ENCODE assay signal across 26 mouse cellular contexts in genomic region chr5:112963495-112963894, GRCm38 (mm10). TPM values are rescaled to one million over a fixed set of nuclear protein-coding genes. Genes with fewer than 3 reads are reported as not detected.
DNase-seq lines count a peak whose midpoint lies in the region; ATAC-seq and TF ChIP-seq lines count a peak whose summit lies in the region.
"Had no signal": no experiment of that assay in that cellular context is flagged by ENCODE, and none has a peak within 500 bp of the region (broad histone marks: within the 10 kb centered on the region; RNA-seq: fewer than 3 reads in every experiment).

No protein-coding gene starts in this region.

- intact Hi-C loops in gastrocnemius, postnatal 14 days (cut with DNase I; ENCODE audit: low total_unique reads), result no loop called here

- H3K9ac ChIP-seq in forebrain, embryonic 14.5 days (ENCODE audit: low read length), result no peak overlapping the region
- H3K9ac ChIP-seq in forebrain, embryonic 12.5 days, result no peak overlapping the region

- peak; percentile 52 for DNase-seq in forebrain, embryonic 14.5 days (ENCODE audit: low spot score)
- DNase-seq in gastrocnemius, postnatal 14 days, result peak; percentile 2
- DNase-seq in gastrocnemius, postnatal 25 days, result no peak
- peak; percentile 61 for DNase-seq in brain, adult 2 months (ENCODE audit: low read depth, low spot score)
- DNase-seq in brain, embryonic 14.5 days (ENCODE audit: low read depth), result peak; percentile 68
- no peak for DNase-seq in c-Kit-positive CD71-positive TER-119-positive erythroid progenitor cells, embryonic 14.5 days (ENCODE audit: low spot score)
- DNase-seq in layer of hippocampus, adult 18-20 months (ENCODE audit: low spot score in 2 of 2), result no peak
- DNase-seq: adrenal gland, adult 2 months; adrenal gland, adult 8-10 months; adrenal gland, postnatal 10 days; adrenal gland, postnatal 14 days; adrenal gland, postnatal 25 days; adrenal gland, postnatal 36 days; B cell, adult 2 months; cerebellum, adult 11 months; cerebellum, adult 11-12 months; cerebellum, adult 18-20 months; cerebellum, adult 8-10 months had no signal

- H3K4me2 ChIP-seq in forebrain, embryonic 14.5 days (ENCODE audit: low read length), result no peak overlapping the region
- H3K4me2 ChIP-seq in forebrain, embryonic 12.5 days, result no peak overlapping the region

- H3K4me3 ChIP-seq in forebrain, embryonic 14.5 days (ENCODE audit: low read depth, low read length), result no peak overlapping the region
- H3K4me3 ChIP-seq in forebrain, embryonic 12.5 days (replicated peaks), result no peak overlapping the region

- no peaks in the 10 kb centered on the region for H3K9me3 ChIP-seq in forebrain, embryonic 14.5 days (replicated peaks; ENCODE audit: control insufficient read depth, low read length)
- no peaks in the 10 kb centered on the region for H3K9me3 ChIP-seq in forebrain, embryonic 12.5 days

- no peaks in the 10 kb centered on the region for H3K36me3 ChIP-seq in forebrain, embryonic 14.5 days (ENCODE audit: control insufficient read depth, insufficient read depth, low read length)
- H3K36me3 ChIP-seq in forebrain, embryonic 12.5 days (replicated peaks), result no peaks in the 10 kb centered on the region
- H3K36me3 ChIP-seq: G1E had no signal

- H3K27me3 ChIP-seq in forebrain, embryonic 14.5 days (replicated peaks; ENCODE audit: control insufficient read depth, insufficient read depth, low read length), result no peaks in the 10 kb centered on the region
- no peaks in the 10 kb centered on the region for H3K27me3 ChIP-seq in forebrain, embryonic 12.5 days
- H3K27me3 ChIP-seq: CH12.LX had no signal

- H3K4me1 ChIP-seq in forebrain, embryonic 14.5 days (ENCODE audit: control insufficient read depth, insufficient read depth, low read length), result peaks cover 5% of the 10 kb centered on the region; the same call in 1 of the 2 replicates
- peaks cover 21% of the 10 kb centered on the region for H3K4me1 ChIP-seq in forebrain, embryonic 12.5 days

- no peak overlapping the region for H3K27ac ChIP-seq in forebrain, embryonic 14.5 days (ENCODE audit: low read depth, low read length)
- H3K27ac ChIP-seq in forebrain, embryonic 12.5 days, result no peak overlapping the region

- ATAC-seq in forebrain, embryonic 14.5 days, result no peak
- no peak for ATAC-seq in forebrain, embryonic 12.5 days (ENCODE audit: low FRiP score)
- ATAC-seq: activated CD4-positive, CD25-positive, alpha-beta regulatory T cell, adult 4 months; CD4-positive, CD25-positive, alpha-beta regulatory T cell, adult 4 months; Patski had no signal

- TF ChIP-seq POLR2A in brain, embryonic 14.5 days (IDR thresholded peaks at IDR 0.05; ENCODE audit: borderline replicate concordance, extremely low read depth, insufficient read depth, insufficient read length, poor library complexity, severe bottlenecking), result no peak

- TF ChIP-seq CTCF in brain, embryonic 14.5 days (IDR thresholded peaks at IDR 0.05; ENCODE audit: borderline replicate concordance, extremely low read depth, insufficient read depth, insufficient read length), result no peak

- WGBS in forebrain, embryonic 14.5 days, result 54% methylated on average over 4 of the region's 4 CpGs
- 64% methylated on average over 4 of the region's 4 CpGs for WGBS in forebrain, embryonic 12.5 days

RNA-seq across cellular contexts. Expression of gene Grk3, which starts 52.1 kb away (rescaled TPM):
- 4.4 and 9.0 TPM in 2 replicates for polyA plus RNA-seq in forebrain, embryonic 14.5 days (2014; fragmentation: Nextera tagmentation; extraction: Ambion mirVana)
- 8.0 and 9.4 TPM in 2 replicates for polyA plus RNA-seq in forebrain, embryonic 12.5 days (2016; fragmentation: Nextera tagmentation; extraction: Ambion mirVana)
- total RNA-seq in gastrocnemius, postnatal 14 days (2021), result 1 to 10 TPM; 3.7 to 4.1 TPM
- total RNA-seq in gastrocnemius, postnatal 25 days (2021), result 1 to 10 TPM; 3.6 to 4.5 TPM
- 13.1 and 26.0 TPM in 2 replicates for polyA plus RNA-seq in brain, embryonic 14.5 days (2012; rRNA removed)
- total RNA-seq in layer of hippocampus, adult 18-20 months (2021), result 10 to 100 TPM; 80.7 to 81.4 TPM
- total RNA-seq: CH12.LX, MEL had no signal
- polyA plus RNA-seq: activated CD4-positive, CD25-positive, alpha-beta regulatory T cell, adult 4 months; C2C12; G1E; Patski had no signal

Comparison
In these comparisons a context has a peak if more than half of its experiments do, and no peak if none do; other contexts are left out.
1. DNase-seq: peak in forebrain, embryonic 14.5 days (single experiment), gastrocnemius, postnatal 14 days (single experiment), brain, adult 2 months (single experiment) and brain, embryonic 14.5 days (single experiment); none in gastrocnemius, postnatal 25 days (single experiment), c-Kit-positive CD71-positive TER-119-positive erythroid progenitor cells, embryonic 14.5 days (single experiment) and layer of hippocampus, adult 18-20 months (0 of 2).
2. RNA of gene Grk3, which starts 52.1 kb away (total RNA-seq): 80.7 to 81.4 TPM in layer of hippocampus, adult 18-20 months; 3.6 to 4.5 TPM in gastrocnemius, postnatal 25 days and 3.7 to 4.1 TPM in gastrocnemius, postnatal 14 days; every median in the first group is over 10 times any median in the second.